Mouse (Mus musculus): Measurements from ENCODE around the gene Lrrc29. TPM values are rescaled to one million over a fixed set of nuclear protein-coding genes. Genes with fewer than 3 reads are reported as not detected.

The Lrrc29 gene
- polyA plus RNA-seq, 1 experiment = 13.2 TPM

- H3K4me1 ChIP-seq (ENCODE audit: control insufficient read depth, insufficient read depth, low read length) = peaks cover 4% of the 10 kb centered on the region
- no peak for DNase-seq
- whole genome bisulfite sequencing = 89% methylated on average over 9 of the region's 9 CpGs
- no peak for TF ChIP-seq POLR2A (IDR thresholded peaks at IDR 0.05; ENCODE audit: borderline replicate concordance, extremely low read depth, low read depth, low read length)
- no peak for TF ChIP-seq CTCF (IDR thresholded peaks at IDR 0.05; ENCODE audit: insufficient read depth, low read length)
- no peak overlapping the region for H3K4me3 ChIP-seq (replicated peaks; ENCODE audit: extremely low read depth, low read depth, low read length)
Measured at GRCm38 (mm10) chr8:105331931-105332330, 5.9 kb upstream of the Lrrc29 start.

- TF ChIP-seq CTCF (IDR thresholded peaks at IDR 0.05; ENCODE audit: insufficient read depth, low read length) (no peak), POLR2A (IDR thresholded peaks at IDR 0.05; ENCODE audit: borderline replicate concordance, extremely low read depth, low read depth, low read length) (no peak)
- WGBS = 90% methylated on average over 22 of the region's 22 CpGs
- no peak overlapping the region for H3K4me3 ChIP-seq (replicated peaks; ENCODE audit: extremely low read depth, low read depth, low read length)
- no peak for DNase-seq
- H3K4me1 ChIP-seq (ENCODE audit: control insufficient read depth, insufficient read depth, low read length) = peaks cover 5% of the 10 kb centered on the region
Measured at GRCm38 (mm10) chr8:105331469-105331868, 5.4 kb upstream of the Lrrc29 start.

DNA sequence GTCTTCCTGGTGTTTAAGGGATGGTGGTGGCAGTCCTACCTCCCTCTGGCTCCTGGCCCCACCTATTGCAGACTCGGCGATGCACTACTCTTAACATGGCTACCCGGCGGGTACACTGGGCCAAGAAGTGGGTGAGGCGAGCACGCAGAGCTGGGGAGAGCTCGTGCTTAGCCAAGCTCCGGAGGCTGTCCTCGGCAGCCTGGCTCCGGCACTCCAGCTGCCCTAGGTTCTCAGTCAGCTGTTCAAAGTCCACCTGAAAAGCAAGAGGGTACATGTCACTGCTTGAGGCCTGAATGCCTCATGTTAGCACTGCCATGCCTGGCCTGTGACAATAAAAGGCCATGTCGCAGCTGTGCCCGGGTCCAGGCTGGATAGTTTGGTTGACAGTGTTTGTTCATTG lies 4.2 kb upstream of the Lrrc29 start:
- 87% methylated on average over 12 of the region's 12 CpGs for whole genome bisulfite sequencing
- Histone ChIP-seq H3K4me3 (replicated peaks; ENCODE audit: extremely low read depth, low read depth, low read length) (no peak overlapping the region), H3K4me1 (ENCODE audit: control insufficient read depth, insufficient read depth, low read length) (peaks cover 5% of the 10 kb centered on the region)
- no peak for TF ChIP-seq CTCF (IDR thresholded peaks at IDR 0.05; ENCODE audit: insufficient read depth, low read length)
- no peak for TF ChIP-seq POLR2A (IDR thresholded peaks at IDR 0.05; ENCODE audit: borderline replicate concordance, extremely low read depth, low read depth, low read length)
- DNase-seq = no peak

DNA sequence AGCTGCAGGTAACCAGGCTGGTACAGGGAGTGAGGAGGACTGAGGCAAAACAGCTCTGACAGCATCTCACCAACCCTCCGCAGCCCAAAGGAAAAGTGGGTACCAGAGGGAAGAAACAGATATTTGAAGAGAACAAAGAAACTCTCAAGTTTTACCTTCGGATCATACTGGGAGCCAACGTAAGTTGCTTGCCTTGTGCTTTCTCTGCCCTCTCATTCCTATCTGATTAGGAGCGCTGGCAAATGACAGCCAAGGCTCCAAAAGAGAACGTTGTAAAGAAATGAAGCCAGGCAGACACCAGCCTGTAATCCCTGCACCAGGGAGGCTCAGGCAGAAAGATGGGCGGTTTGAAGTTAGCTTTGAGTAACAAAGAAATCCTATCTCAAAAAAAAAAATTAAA lies 890 bp upstream of the Lrrc29 start:
- Histone ChIP-seq H3K4me1 (ENCODE audit: control insufficient read depth, insufficient read depth, low read length) (peaks cover 5% of the 10 kb centered on the region), H3K4me3 (replicated peaks; ENCODE audit: extremely low read depth, low read depth, low read length) (peak overlapping the region; percentile 91)
- DNase-seq = no peak
- TF ChIP-seq CTCF (IDR thresholded peaks at IDR 0.05; ENCODE audit: insufficient read depth, low read length) (no peak), POLR2A (IDR thresholded peaks at IDR 0.05; ENCODE audit: borderline replicate concordance, extremely low read depth, low read depth, low read length) (no peak)
- WGBS = 27% methylated on average over 6 of the region's 6 CpGs

DNA sequence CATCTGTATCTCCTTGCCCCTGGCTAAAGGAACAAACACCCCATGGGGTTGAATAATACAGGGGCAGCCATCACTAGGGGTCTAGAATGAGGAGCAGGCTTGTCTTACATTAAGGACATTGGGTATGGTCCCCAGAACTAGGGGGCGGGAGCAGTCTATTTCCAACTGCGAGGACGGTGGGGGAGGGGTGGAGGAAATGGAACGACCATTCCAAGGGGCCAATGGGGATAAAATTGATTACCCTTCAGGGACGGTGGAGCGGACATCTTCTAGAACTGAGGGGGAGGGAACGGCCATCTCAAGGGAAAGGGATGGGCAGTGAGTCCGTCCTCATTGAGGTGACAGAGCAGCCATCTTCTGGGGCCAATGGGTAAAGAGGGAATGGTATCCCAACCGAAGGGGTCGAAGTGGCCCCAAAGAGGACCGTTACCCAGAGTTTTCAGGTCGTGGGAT lies 411 bp downstream of the Lrrc29 start:
- H3K4me3 ChIP-seq (replicated peaks; ENCODE audit: extremely low read depth, low read depth, low read length) = peak overlapping the region; percentile 63
- peaks cover 5% of the 10 kb centered on the region for H3K4me1 ChIP-seq (ENCODE audit: control insufficient read depth, insufficient read depth, low read length)
- under 1% methylated on average over 12 of the region's 12 CpGs for WGBS
- no peak for DNase-seq
- TF ChIP-seq POLR2A (IDR thresholded peaks at IDR 0.05; ENCODE audit: borderline replicate concordance, extremely low read depth, low read depth, low read length) (no peak), CTCF (IDR thresholded peaks at IDR 0.05; ENCODE audit: insufficient read depth, low read length) (no peak)

DNA sequence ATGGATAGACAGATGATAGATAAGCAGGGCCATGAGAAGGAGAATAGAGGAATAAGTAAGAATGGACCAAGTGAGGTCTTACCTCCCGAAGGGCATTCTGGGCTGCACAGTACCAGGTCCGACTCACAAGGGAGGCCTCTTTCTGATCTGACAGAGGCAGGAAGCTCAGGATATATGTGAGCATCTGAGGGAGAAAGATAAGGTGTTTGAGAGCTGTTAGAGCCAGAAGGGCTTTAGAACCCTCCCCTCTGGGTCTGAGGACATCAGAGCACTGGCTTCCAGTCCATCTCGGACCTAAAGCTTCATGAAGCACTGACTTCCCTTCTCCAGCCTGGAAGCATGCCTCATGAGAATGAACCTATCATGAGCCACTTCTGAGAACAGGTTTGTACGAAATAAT lies 2.9 kb downstream of the Lrrc29 start:
- DNase-seq = no peak
- 73% methylated on average over 4 of the region's 4 CpGs for WGBS
- Histone ChIP-seq H3K4me3 (replicated peaks; ENCODE audit: extremely low read depth, low read depth, low read length) (no peak overlapping the region), H3K4me1 (ENCODE audit: control insufficient read depth, insufficient read depth, low read length) (peaks cover 5% of the 10 kb centered on the region)
- TF ChIP-seq CTCF (IDR thresholded peaks at IDR 0.05; ENCODE audit: insufficient read depth, low read length) (no peak), POLR2A (IDR thresholded peaks at IDR 0.05; ENCODE audit: borderline replicate concordance, extremely low read depth, low read depth, low read length) (no peak)

DNA sequence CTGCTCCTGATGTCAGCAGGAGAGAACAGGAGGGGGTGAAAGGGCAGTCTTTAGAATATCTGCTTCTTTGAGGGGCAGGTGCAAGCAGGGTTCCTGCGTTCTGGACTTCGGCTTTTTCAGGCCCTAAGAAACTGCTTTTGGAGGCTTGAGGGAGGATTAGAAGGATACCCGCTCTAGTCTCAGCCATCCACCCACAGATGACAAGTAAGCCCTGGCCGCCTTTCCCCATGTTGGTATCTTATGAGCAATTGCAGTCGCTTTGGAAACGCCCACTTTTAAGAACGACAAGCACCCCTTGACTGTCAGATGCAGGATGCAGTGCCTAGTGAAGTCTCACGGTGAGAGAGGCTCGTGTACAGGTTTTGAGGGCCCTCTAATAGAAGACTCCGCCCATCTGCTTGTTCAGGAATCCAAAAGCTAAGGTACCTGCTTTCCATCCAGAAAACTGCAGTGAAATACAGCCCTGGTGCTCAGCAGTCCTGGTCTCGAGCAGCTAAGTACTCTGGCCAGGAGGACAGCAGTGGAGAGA lies 7.4 kb downstream of the Lrrc29 start:
- DNase-seq = peak; percentile 45
- Histone ChIP-seq H3K4me3 (replicated peaks; ENCODE audit: extremely low read depth, low read depth, low read length) (no peak overlapping the region), H3K4me1 (ENCODE audit: control insufficient read depth, insufficient read depth, low read length) (peaks cover 4% of the 10 kb centered on the region; the same call in 1 of the 2 replicates)
- 77% methylated on average over 11 of the region's 11 CpGs for WGBS
- TF ChIP-seq POLR2A (IDR thresholded peaks at IDR 0.05; ENCODE audit: borderline replicate concordance, extremely low read depth, low read depth, low read length) = no peak
- no peak for TF ChIP-seq CTCF (IDR thresholded peaks at IDR 0.05; ENCODE audit: insufficient read depth, low read length)

DNA sequence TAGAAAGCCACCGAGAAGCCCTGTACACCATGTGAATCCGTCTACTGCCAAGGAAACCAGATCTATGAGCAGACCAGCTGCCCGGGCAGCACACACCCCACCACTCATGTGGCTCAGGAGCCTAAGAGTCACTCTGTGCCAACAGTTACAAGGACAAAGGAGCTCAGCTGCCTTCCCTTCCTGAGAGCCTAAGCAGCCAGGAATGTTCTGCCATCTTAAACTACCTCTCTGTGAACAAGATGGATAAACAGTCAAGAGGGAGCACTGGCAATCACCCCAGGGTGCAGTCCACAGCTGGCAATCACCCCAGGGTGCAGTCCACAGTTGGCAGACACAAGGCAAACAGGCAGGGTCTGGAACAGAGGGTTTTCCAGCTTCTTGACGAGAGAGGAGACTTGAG lies 8.1 kb downstream of the Lrrc29 start:
- DNase-seq = peak; percentile 72
- peaks cover 4% of the 10 kb centered on the region; the same call in 1 of the 2 replicates for H3K4me1 ChIP-seq (ENCODE audit: control insufficient read depth, insufficient read depth, low read length)
- H3K4me3 ChIP-seq (replicated peaks; ENCODE audit: extremely low read depth, low read depth, low read length) = no peak overlapping the region
- TF ChIP-seq CTCF (IDR thresholded peaks at IDR 0.05; ENCODE audit: insufficient read depth, low read length) = no peak
- peak; percentile 26; the same call in 1 of the 2 replicates for TF ChIP-seq POLR2A (IDR thresholded peaks at IDR 0.05; ENCODE audit: borderline replicate concordance, extremely low read depth, low read depth, low read length)
- 54% methylated on average over 4 of the region's 4 CpGs for WGBS

DNA sequence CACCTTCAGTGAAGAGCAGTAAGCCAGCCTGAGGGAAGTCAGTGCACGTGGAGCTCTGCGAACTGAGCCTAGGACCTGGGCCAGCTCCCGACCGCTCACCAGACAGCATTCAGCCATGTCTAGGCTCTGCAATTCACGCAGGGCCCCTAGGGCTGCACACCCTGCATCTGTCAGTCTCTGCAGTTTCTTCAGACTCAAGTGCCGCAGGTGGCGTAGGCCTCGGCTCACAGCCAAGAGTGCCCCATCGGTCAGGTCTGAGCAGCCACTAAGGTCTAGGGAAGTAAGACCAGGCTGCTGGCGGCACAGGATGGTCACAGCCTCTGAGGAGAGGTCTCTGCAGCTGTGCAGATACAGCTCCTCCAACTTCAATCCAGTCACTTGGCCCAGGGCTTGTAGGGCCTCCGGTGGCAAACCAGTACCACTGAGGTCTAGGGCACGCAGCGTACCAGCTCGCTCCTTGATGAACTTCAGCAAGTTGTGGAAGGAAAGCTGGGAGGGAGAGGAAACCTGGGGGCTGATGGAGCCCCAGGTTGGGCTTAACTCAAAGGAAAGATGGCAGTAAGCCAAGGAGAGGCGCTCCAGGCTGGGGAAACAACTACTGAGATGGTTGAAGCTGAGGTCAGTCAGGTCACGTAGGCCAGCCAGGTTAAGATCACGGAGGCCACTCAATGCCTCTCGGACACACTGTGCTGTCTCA lies 10.9 kb downstream of the Lrrc29 start:
- Histone ChIP-seq H3K4me1 (ENCODE audit: control insufficient read depth, insufficient read depth, low read length) (peaks cover 4% of the 10 kb centered on the region; the same call in 1 of the 2 replicates), H3K4me3 (replicated peaks; ENCODE audit: extremely low read depth, low read depth, low read length) (no peak overlapping the region)
- WGBS = 79% methylated on average over 18 of the region's 18 CpGs
- TF ChIP-seq CTCF (IDR thresholded peaks at IDR 0.05; ENCODE audit: insufficient read depth, low read length) (no peak), POLR2A (IDR thresholded peaks at IDR 0.05; ENCODE audit: borderline replicate concordance, extremely low read depth, low read depth, low read length) (no peak)
- DNase-seq = no peak
